Comparison of ENCODE assay signal across 14 mouse cellular contexts in the genomic region with DNA sequence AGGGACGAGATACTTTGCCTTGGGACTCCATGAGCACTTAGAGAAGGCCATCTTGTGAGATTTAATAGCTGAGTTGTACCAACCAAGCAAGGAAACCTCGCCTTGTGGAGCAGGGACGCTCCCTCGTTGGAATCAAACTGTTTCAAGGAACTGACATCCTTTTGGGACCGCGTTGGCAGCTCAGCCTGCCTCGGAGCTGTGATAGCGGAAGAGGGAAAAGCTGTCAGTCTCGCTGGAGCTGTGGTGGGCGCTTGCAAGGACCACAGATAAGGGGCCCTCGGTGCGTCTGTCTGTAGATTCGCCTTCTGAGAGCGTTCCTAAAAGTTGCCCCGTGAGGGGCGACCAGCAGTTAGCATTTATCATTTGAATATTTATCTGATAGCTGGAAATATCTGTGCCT. TPM values are rescaled to one million over a fixed set of nuclear protein-coding genes. Genes with fewer than 3 reads are reported as not detected.
DNase-seq lines count a peak whose midpoint lies in the region; ATAC-seq lines count a peak whose summit lies in the region.
"Had no signal": no experiment of that assay in that cellular context is flagged by ENCODE, and none has a peak within 500 bp of the region (broad histone marks: within the 10 kb centered on the region; RNA-seq: fewer than 3 reads in every experiment).

No protein-coding gene starts in this region.

- no peaks in the 10 kb centered on the region for H3K9me3 ChIP-seq in forebrain, embryonic 11.5 days (ENCODE audit: control insufficient read depth, low read length)
- H3K9me3 ChIP-seq in forebrain, embryonic 13.5 days (replicated peaks): no peaks in the 10 kb centered on the region; the same call in 1 of the 2 replicates
- peaks cover 2% of the 10 kb centered on the region; the same call in 1 of the 2 replicates for H3K9me3 ChIP-seq in heart, embryonic 14.5 days (ENCODE audit: control insufficient read depth, low read length)
- peaks cover 3% of the 10 kb centered on the region; the same call in 1 of the 2 replicates for H3K9me3 ChIP-seq in midbrain, embryonic 12.5 days
- peaks cover 2% of the 10 kb centered on the region; the same call in 1 of the 2 replicates for H3K9me3 ChIP-seq in midbrain, embryonic 10.5 days (replicated peaks)
- H3K9me3 ChIP-seq in midbrain, embryonic 16.5 days (replicated peaks; ENCODE audit: control insufficient read depth, low read length, poor library complexity, severe bottlenecking): 0 out of 2 replicates have a peak, but pooled peaks cover 1% of the 10 kb centered on the region

- peaks cover 7% of the 10 kb centered on the region; the same call in 1 of the 2 replicates for H3K4me1 ChIP-seq in forebrain, embryonic 11.5 days (replicated peaks; ENCODE audit: control insufficient read depth, insufficient read depth, low read length)
- H3K4me1 ChIP-seq in forebrain, embryonic 13.5 days: peaks cover 13% of the 10 kb centered on the region
- peaks cover 0 to 4% of the 10 kb centered on the region in 2 experiments; a peak in 2 of 4 replicates for H3K4me1 ChIP-seq in heart, embryonic 14.5 days (ENCODE audit: control insufficient read depth in 2 of 2, insufficient read depth in 2 of 2, low read length in 2 of 2)
- H3K4me1 ChIP-seq in midbrain, embryonic 12.5 days: peaks cover 13% of the 10 kb centered on the region
- peaks cover 16% of the 10 kb centered on the region for H3K4me1 ChIP-seq in midbrain, embryonic 10.5 days
- peaks cover 17% of the 10 kb centered on the region for H3K4me1 ChIP-seq in midbrain, embryonic 16.5 days (ENCODE audit: control insufficient read depth, insufficient read depth, low read length)
- H3K4me1 ChIP-seq: megakaryocyte, embryonic 14.5 days had no signal

- H3K27me3 ChIP-seq in forebrain, embryonic 11.5 days (ENCODE audit: control insufficient read depth, insufficient read depth, low read length): no peaks in the 10 kb centered on the region
- H3K27me3 ChIP-seq in forebrain, embryonic 13.5 days: no peaks in the 10 kb centered on the region
- no peaks in the 10 kb centered on the region for H3K27me3 ChIP-seq in heart, embryonic 14.5 days (ENCODE audit: control insufficient read depth, insufficient read depth, low read length)
- no peaks in the 10 kb centered on the region for H3K27me3 ChIP-seq in midbrain, embryonic 12.5 days
- H3K27me3 ChIP-seq in midbrain, embryonic 10.5 days (ENCODE audit: low read depth, poor library complexity, severe bottlenecking): no peaks in the 10 kb centered on the region
- no peaks in the 10 kb centered on the region for H3K27me3 ChIP-seq in midbrain, embryonic 16.5 days (ENCODE audit: control insufficient read depth, insufficient read depth, low read depth, low read length)
- H3K27me3 ChIP-seq: megakaryocyte, embryonic 14.5 days had no signal

- H3K9ac ChIP-seq in forebrain, embryonic 11.5 days (ENCODE audit: low read length): no peak overlapping the region
- H3K9ac ChIP-seq in forebrain, embryonic 13.5 days: no peak overlapping the region
- H3K9ac ChIP-seq in heart, embryonic 14.5 days (ENCODE audit: low read length): peak overlapping the region; percentile 61
- no peak overlapping the region for H3K9ac ChIP-seq in midbrain, embryonic 12.5 days (replicated peaks)
- no peak overlapping the region; the same call in 1 of the 2 replicates for H3K9ac ChIP-seq in midbrain, embryonic 16.5 days (ENCODE audit: low read depth, low read length)
- H3K9ac ChIP-seq: liver, postnatal 0 days had no signal

- 87% methylated on average over 16 of the region's 16 CpGs for WGBS in forebrain, embryonic 11.5 days
- WGBS in forebrain, embryonic 13.5 days: 86% methylated on average over 16 of the region's 16 CpGs
- WGBS in heart, embryonic 14.5 days: 17% methylated on average over 16 of the region's 16 CpGs
- 78% methylated on average over 16 of the region's 16 CpGs for WGBS in midbrain, embryonic 12.5 days
- 88% methylated on average over 16 of the region's 16 CpGs for WGBS in midbrain, embryonic 10.5 days
- 57% methylated on average over 16 of the region's 16 CpGs for WGBS in midbrain, embryonic 16.5 days

- DNase-seq in forebrain, embryonic 11.5 days (ENCODE audit: low spot score): peak; percentile 48
- DNase-seq in heart, adult 8-10 months (ENCODE audit: low spot score): no peak
- DNase-seq in midbrain, embryonic 10.5 days (ENCODE audit: low spot score): no peak
- DNase-seq: gastrocnemius, postnatal 36 days had no signal

- H3K27ac ChIP-seq in forebrain, embryonic 11.5 days (ENCODE audit: low read depth, low read length): no peak overlapping the region
- H3K27ac ChIP-seq in forebrain, embryonic 13.5 days: no peak overlapping the region
- H3K27ac ChIP-seq in heart, embryonic 14.5 days (replicated peaks in 1 of 2; ENCODE audit: control insufficient read depth in 1 of 2, insufficient read depth in 1 of 2, low read depth in 2 of 2, low read length in 2 of 2): no peak overlapping the region
- H3K27ac ChIP-seq in midbrain, embryonic 12.5 days (replicated peaks): peak overlapping the region; percentile 56
- no peak overlapping the region for H3K27ac ChIP-seq in midbrain, embryonic 10.5 days (replicated peaks)
- peak overlapping the region; percentile 67 for H3K27ac ChIP-seq in midbrain, embryonic 16.5 days (ENCODE audit: low read length)
- H3K27ac ChIP-seq: embryonic facial prominence, embryonic 10.5 days had no signal

- H3K36me3 ChIP-seq in forebrain, embryonic 11.5 days (ENCODE audit: control insufficient read depth, insufficient read depth, low read length): no peaks in the 10 kb centered on the region
- H3K36me3 ChIP-seq in forebrain, embryonic 13.5 days (ENCODE audit: poor library complexity, severe bottlenecking): 0 out of 2 replicates have a peak, but pooled peaks cover 2% of the 10 kb centered on the region
- H3K36me3 ChIP-seq in heart, embryonic 14.5 days (ENCODE audit: control insufficient read depth, insufficient read depth, low read length): no peaks in the 10 kb centered on the region
- peaks cover 1% of the 10 kb centered on the region; the same call in 1 of the 2 replicates for H3K36me3 ChIP-seq in midbrain, embryonic 12.5 days
- peaks cover 16% of the 10 kb centered on the region for H3K36me3 ChIP-seq in midbrain, embryonic 10.5 days
- no peaks in the 10 kb centered on the region for H3K36me3 ChIP-seq in midbrain, embryonic 16.5 days (ENCODE audit: control insufficient read depth, insufficient read depth, low read length)

- no peak overlapping the region for H3K4me3 ChIP-seq in forebrain, embryonic 11.5 days (ENCODE audit: low read depth, low read length)
- no peak overlapping the region for H3K4me3 ChIP-seq in forebrain, embryonic 13.5 days
- peak overlapping the region; percentile 35 to 37 for H3K4me3 ChIP-seq in heart, embryonic 14.5 days (ENCODE audit: control insufficient read depth in 1 of 2, insufficient read depth in 1 of 2, low read depth in 1 of 2, low read length in 2 of 2)
- H3K4me3 ChIP-seq in midbrain, embryonic 12.5 days: no peak overlapping the region
- H3K4me3 ChIP-seq in midbrain, embryonic 10.5 days: no peak overlapping the region
- no peak overlapping the region for H3K4me3 ChIP-seq in midbrain, embryonic 16.5 days (ENCODE audit: low read depth, low read length)
- H3K4me3 ChIP-seq: embryonic facial prominence, embryonic 10.5 days; erythroblast, embryonic 14.5 days; megakaryocyte, embryonic 14.5 days had no signal

- ATAC-seq in forebrain, embryonic 11.5 days (replicated peaks; ENCODE audit: low FRiP score): no peak
- ATAC-seq in forebrain, embryonic 13.5 days: no peak
- no peak for ATAC-seq in heart, embryonic 14.5 days (ENCODE audit: insufficient number of reproducible peaks, insufficient read depth, low FRiP score, low read depth)
- ATAC-seq in midbrain, embryonic 12.5 days (ENCODE audit: low FRiP score, low read depth): 0 out of 2 replicates have a peak, but pooled peaks have one; percentile 16
- ATAC-seq in midbrain, embryonic 16.5 days: peak; percentile 77
- ATAC-seq in erythroblast, adult 5-6 weeks (replicated peaks; ENCODE audit: low FRiP score, poor library complexity, severe bottlenecking): no peak
- ATAC-seq: CD4-positive, CD25-positive, alpha-beta regulatory T cell, adult 4 months; liver, postnatal 0 days had no signal

- no peak overlapping the region for H3K4me2 ChIP-seq in forebrain, embryonic 11.5 days (ENCODE audit: low read depth, low read length, severe bottlenecking)
- H3K4me2 ChIP-seq in forebrain, embryonic 13.5 days: no peak overlapping the region
- peak overlapping the region; percentile 75 for H3K4me2 ChIP-seq in heart, embryonic 14.5 days (ENCODE audit: low read length)
- H3K4me2 ChIP-seq in midbrain, embryonic 12.5 days (replicated peaks): no peak overlapping the region
- peak overlapping the region; percentile 43 for H3K4me2 ChIP-seq in midbrain, embryonic 16.5 days (ENCODE audit: low read length)

RNA-seq across cellular contexts. Expression of gene B3glct, which starts 35.8 kb away (rescaled TPM):
- 17.1 and 20.1 TPM in 2 replicates for polyA plus RNA-seq in forebrain, embryonic 11.5 days (2014; fragmentation: Nextera tagmentation; extraction: Ambion mirVana)
- polyA plus RNA-seq in forebrain, embryonic 13.5 days (2015; fragmentation: Nextera tagmentation; extraction: Ambion mirVana): 12.4 and 12.8 TPM in 2 replicates
- polyA plus RNA-seq in heart, embryonic 14.5 days (2014; fragmentation: Nextera tagmentation; extraction: Ambion mirVana): 9.7 and 10.8 TPM in 2 replicates
- total RNA-seq in heart, adult 8-10 months (2022): 1 to 10 TPM; 4.1 to 8.0 (median 6.5) TPM
- polyA plus RNA-seq in midbrain, embryonic 12.5 days (2016; fragmentation: Nextera tagmentation; extraction: Ambion mirVana): 15.2 and 16.0 TPM in 2 replicates
- 14.1 and 16.7 TPM in 2 replicates for polyA plus RNA-seq in midbrain, embryonic 10.5 days (2016; fragmentation: Nextera tagmentation; extraction: Ambion mirVana)
- polyA plus RNA-seq in midbrain, embryonic 16.5 days (2015; fragmentation: Nextera tagmentation; extraction: Ambion mirVana): 17.5 and 18.5 TPM in 2 replicates
- total RNA-seq in erythroblast, adult 5-6 weeks (2015; ENCODE audit: low replicate concordance): 6.7 and 11.9 TPM in 2 replicates
- total RNA-seq in erythroblast, adult 5-6 weeks (2017; ENCODE audit: low replicate concordance): 0.68 and 1.4 TPM in 2 replicates

Comparison
In these comparisons a context has a peak if more than half of its experiments do, and no peak if none do; other contexts are left out.
1. H3K27ac ChIP-seq: peak in midbrain, embryonic 12.5 days (single experiment) and midbrain, embryonic 16.5 days (single experiment); none in forebrain, embryonic 11.5 days (single experiment), forebrain, embryonic 13.5 days (single experiment), heart, embryonic 14.5 days (0 of 2) and midbrain, embryonic 10.5 days (single experiment).
2. H3K4me2 ChIP-seq: peak in heart, embryonic 14.5 days (single experiment) and midbrain, embryonic 16.5 days (single experiment); none in forebrain, embryonic 11.5 days (single experiment), forebrain, embryonic 13.5 days (single experiment) and midbrain, embryonic 12.5 days (single experiment).
3. ATAC-seq: peak in midbrain, embryonic 12.5 days (single experiment) and midbrain, embryonic 16.5 days (single experiment); none in forebrain, embryonic 11.5 days (single experiment), forebrain, embryonic 13.5 days (single experiment), heart, embryonic 14.5 days (single experiment) and erythroblast, adult 5-6 weeks (single experiment).
4. H3K4me3 ChIP-seq: peak in heart, embryonic 14.5 days (2 of 2); none in forebrain, embryonic 11.5 days (single experiment), forebrain, embryonic 13.5 days (single experiment), midbrain, embryonic 12.5 days (single experiment), midbrain, embryonic 10.5 days (single experiment) and midbrain, embryonic 16.5 days (single experiment).